Mouse (Mus musculus) kidney, embryonic 14.5 days (tissue): ENCODE data around the gene Castor2. TPM values are rescaled to one million over a fixed set of nuclear protein-coding genes. Genes with fewer than 3 reads are reported as not detected.

Experiments
- ATAC-seq: fragments of 200-750 bp; cut with Nextera tagmentation; 2 replicates; pipeline ENCODE4 v1.8.0; 2017; ENCODE audit warnings: moderate number of reproducible peaks, mild to moderate bottlenecking, moderate TSS enrichment, moderate library complexity; ENCODE audit not compliant: low FRiP score, low TSS enrichment
- H3K27ac ChIP-seq: fragments of 300-500 bp; sonication (generic); 2 replicates; pipeline ENCODE4 v1.5.1; 2014; ENCODE audit warnings: low read depth, mild to moderate bottlenecking, low read length, moderate library complexity, mixed read lengths
- H3K27me3 ChIP-seq: fragments of 300-500 bp; sonication (generic); 2 replicates; pipeline ENCODE4 v1.6.1; 2014; ENCODE audit warnings: mild to moderate bottlenecking, low read length; ENCODE audit not compliant: control insufficient read depth, insufficient read depth
- H3K36me3 ChIP-seq: fragments of 300-500 bp; sonication (generic); 2 replicates; pipeline ENCODE4 v1.6.1; 2014; ENCODE audit warnings: low read length, mixed read lengths; ENCODE audit not compliant: control insufficient read depth, insufficient read depth
- H3K4me1 ChIP-seq: fragments of 300-500 bp; sonication (generic); 2 replicates; pipeline ENCODE4 v1.6.1; 2014; ENCODE audit warnings: low read length, mixed read lengths; ENCODE audit not compliant: control insufficient read depth, insufficient read depth
- H3K4me2 ChIP-seq: fragments of 300-500 bp; sonication (generic); replicated peaks from 2 replicates; pipeline ENCODE4 v1.6.1; 2014; ENCODE audit warnings: low read depth, mild to moderate bottlenecking, low read length
- H3K4me3 ChIP-seq: fragments of 300-500 bp; sonication (generic); 2 replicates; pipeline ENCODE4 v1.5.1; 2014; ENCODE audit warnings: mild to moderate bottlenecking, low read length
- H3K9ac ChIP-seq: fragments of 300-500 bp; sonication (generic); 2 replicates; pipeline ENCODE4 v1.6.1; 2014; ENCODE audit warnings: low read depth, mild to moderate bottlenecking, low read length, moderate library complexity
- H3K9me3 ChIP-seq: fragments of 300-500 bp; sonication (generic); 2 replicates; pipeline ENCODE4 v1.6.1; 2016; ENCODE audit warnings: low read length; ENCODE audit not compliant: control insufficient read depth
- whole genome bisulfite sequencing: fragments of 180-500 bp; shearing (Covaris S2); extraction: QIAGEN DNeasy Blood & Tissue Kit; methylation state at CpG from one replicate; pipeline ENCODE4 v1.1.7; 2014; 5-methylcytosine and 5-hydroxymethylcytosine counted together
- polyA plus RNA-seq: library from polyadenylated mRNA; unstranded; fragments of >200 nt; fragmentation: Nextera tagmentation; extraction: Ambion mirVana; gene quantifications from 2 replicates; pipeline ENCODE4 v1.2.1, GENCODE M21; 2014

The Castor2 gene
- polyA plus RNA-seq, 1 experiment from 2014 or later, result 10.5 TPM

- Histone ChIP-seq H3K9me3 (peaks cover 6% of the 10 kb centered on the region; the same call in 1 of the 2 replicates), H3K27ac (no peak overlapping the region), H3K9ac (no peak overlapping the region), H3K27me3 (no peaks in the 10 kb centered on the region), H3K4me3 (no peak overlapping the region), H3K4me2 (no peak overlapping the region; the same call in 1 of the 2 replicates), H3K4me1 (peaks cover 8% of the 10 kb centered on the region; the same call in 1 of the 2 replicates), H3K36me3 (no peaks in the 10 kb centered on the region)
- 14% methylated on average over 17 of the region's 17 CpGs for WGBS
- peak; percentile 55 for ATAC-seq
These were observed 25.9 kb upstream of the Castor2 start for GRCm38 (mm10) chr5:134073512-134074041.

- Histone ChIP-seq H3K27me3 (no peaks in the 10 kb centered on the region), H3K4me2 (no peak overlapping the region), H3K4me1 (peaks cover 8% of the 10 kb centered on the region; the same call in 1 of the 2 replicates), H3K9me3 (peaks cover 6% of the 10 kb centered on the region; the same call in 1 of the 2 replicates), H3K36me3 (no peaks in the 10 kb centered on the region), H3K9ac (no peak overlapping the region), H3K27ac (no peak overlapping the region), H3K4me3 (no peak overlapping the region)
- ATAC-seq, result no peak
These were observed 25.1 kb upstream of the Castor2 start for GRCm38 (mm10) chr5:134074368-134074767.

GRCm38 (mm10) chr5:134076175-134076574 lies 23.3 kb upstream of the Castor2 start:
- no peak for ATAC-seq
- Histone ChIP-seq H3K27ac (no peak overlapping the region), H3K4me1 (peaks cover 8% of the 10 kb centered on the region; the same call in 1 of the 2 replicates), H3K27me3 (no peaks in the 10 kb centered on the region), H3K4me3 (no peak overlapping the region), H3K9ac (no peak overlapping the region), H3K36me3 (no peaks in the 10 kb centered on the region), H3K4me2 (no peak overlapping the region), H3K9me3 (no peaks in the 10 kb centered on the region)
- 91% methylated on average over 11 of the region's 11 CpGs for WGBS

- WGBS, result 12% methylated on average over 18 of the region's 18 CpGs
These were observed 18.6 kb upstream of the Castor2 start for GRCm38 (mm10) chr5:134080685-134081548.

GRCm38 (mm10) chr5:134085227-134085626 lies 14.3 kb upstream of the Castor2 start:
- no peaks in the 10 kb centered on the region for H3K27me3 ChIP-seq
- H3K9ac ChIP-seq, result no peak overlapping the region
- 88% methylated on average over 4 of the region's 4 CpGs for WGBS
- H3K27ac ChIP-seq, result no peak overlapping the region
- H3K36me3 ChIP-seq, result no peaks in the 10 kb centered on the region
- H3K4me3 ChIP-seq, result no peak overlapping the region
- ATAC-seq, result no peak
- H3K4me2 ChIP-seq, result no peak overlapping the region
- no peaks in the 10 kb centered on the region; the same call in 1 of the 2 replicates for H3K9me3 ChIP-seq
- no peaks in the 10 kb centered on the region for H3K4me1 ChIP-seq

More at GRCm38 (mm10) chr5:134080685-134081548, 18.6 kb upstream of the Castor2 start:
- ATAC-seq, result 0 out of 2 replicates have a peak, but pooled peaks have one; percentile 66
- Histone ChIP-seq H3K27me3 (no peaks in the 10 kb centered on the region), H3K36me3 (no peaks in the 10 kb centered on the region), H3K9me3 (no peaks in the 10 kb centered on the region), H3K4me1 (no peaks in the 10 kb centered on the region), H3K4me3 (no peak overlapping the region), H3K4me2 (no peak overlapping the region; the same call in 1 of the 2 replicates), H3K27ac (no peak overlapping the region), H3K9ac (no peak overlapping the region)

- Histone ChIP-seq H3K27ac (no peak overlapping the region), H3K9me3 (peaks cover 3% of the 10 kb centered on the region; the same call in 1 of the 2 replicates), H3K36me3 (no peaks in the 10 kb centered on the region), H3K4me1 (no peaks in the 10 kb centered on the region), H3K4me3 (no peak overlapping the region), H3K9ac (no peak overlapping the region), H3K27me3 (no peaks in the 10 kb centered on the region), H3K4me2 (no peak overlapping the region)
- 87% methylated on average over 3 of the region's 3 CpGs for WGBS
- no peak for ATAC-seq
These were observed 13.4 kb upstream of the Castor2 start for GRCm38 (mm10) chr5:134085887-134086639.

- Histone ChIP-seq H3K9ac (no peak overlapping the region), H3K9me3 (peaks cover 3% of the 10 kb centered on the region; the same call in 1 of the 2 replicates), H3K36me3 (no peaks in the 10 kb centered on the region), H3K4me1 (no peaks in the 10 kb centered on the region), H3K4me2 (no peak overlapping the region), H3K27me3 (no peaks in the 10 kb centered on the region), H3K4me3 (no peak overlapping the region), H3K27ac (no peak overlapping the region)
- 72% methylated on average over 5 of the region's 5 CpGs for WGBS
- ATAC-seq, result no peak
These were observed 12.3 kb upstream of the Castor2 start for GRCm38 (mm10) chr5:134087211-134087610.

- no peak for ATAC-seq
- Histone ChIP-seq H3K9ac (no peak overlapping the region), H3K4me3 (no peak overlapping the region), H3K27ac (no peak overlapping the region), H3K4me2 (no peak overlapping the region), H3K9me3 (no peaks in the 10 kb centered on the region), H3K36me3 (no peaks in the 10 kb centered on the region), H3K4me1 (no peaks in the 10 kb centered on the region; the same call in 1 of the 2 replicates), H3K27me3 (no peaks in the 10 kb centered on the region)
- 87% methylated on average over 2 of the region's 2 CpGs for WGBS
These were observed 3.7 kb upstream of the Castor2 start for GRCm38 (mm10) chr5:134095766-134096165.
